Mouse (Mus musculus) olfactory bulb, adult 2 months (tissue): ENCODE data around the gene Klhdc10.

Experiments
- CTCF ChIP-seq: fragments of 200-500 bp; IDR thresholded peaks from 2 replicates; pipeline ENCODE4 v1.5.1; 2012; ENCODE audit warnings: low read depth, mild to moderate bottlenecking, low read length, moderate library complexity; ENCODE audit not compliant: insufficient read depth
- POLR2A ChIP-seq: fragments of 200-500 bp; IDR thresholded peaks from 2 replicates; pipeline ENCODE4 v1.6.1; 2012; ENCODE audit warnings: mild to moderate bottlenecking, low read depth, low read length, moderate library complexity; ENCODE audit not compliant: insufficient read depth

GRCm38 (mm10) chr6:30436476-30436875 is 34.8 kb downstream of the Klhdc10 start:
- TF ChIP-seq CTCF (no peak), POLR2A (no peak)
